Mouse (Mus musculus) brain, embryonic 14.5 days (tissue): ENCODE measurements at regions not wholly inside any gene's neighbourhood (a gene's known extent, or its start where the extent isn't known, plus 50 kb on each side); places are given as distances from the start of the nearest gene placed in this dataset.

Source experiments
- DNase-seq: peaks from one replicate; pipeline ENCODE4 v3.0.0-alpha.2; 2011; ENCODE audit warnings: low read depth
- CTCF ChIP-seq: fragments of 200-500 bp; IDR thresholded peaks from 2 replicates; pipeline ENCODE4 v1.5.1; 2012; ENCODE audit warnings: inconsistent platforms, mild to moderate bottlenecking, moderate library complexity, borderline replicate concordance; ENCODE audit not compliant: insufficient read depth, insufficient read length; ENCODE audit errors: extremely low read depth
- POLR2A ChIP-seq: fragments of 200-500 bp; IDR thresholded peaks from 2 replicates; pipeline ENCODE4 v1.6.1; 2012; ENCODE audit warnings: mild to moderate bottlenecking, inconsistent platforms, borderline replicate concordance; ENCODE audit not compliant: poor library complexity, insufficient read depth, insufficient read length, severe bottlenecking; ENCODE audit errors: extremely low read depth

DNA sequence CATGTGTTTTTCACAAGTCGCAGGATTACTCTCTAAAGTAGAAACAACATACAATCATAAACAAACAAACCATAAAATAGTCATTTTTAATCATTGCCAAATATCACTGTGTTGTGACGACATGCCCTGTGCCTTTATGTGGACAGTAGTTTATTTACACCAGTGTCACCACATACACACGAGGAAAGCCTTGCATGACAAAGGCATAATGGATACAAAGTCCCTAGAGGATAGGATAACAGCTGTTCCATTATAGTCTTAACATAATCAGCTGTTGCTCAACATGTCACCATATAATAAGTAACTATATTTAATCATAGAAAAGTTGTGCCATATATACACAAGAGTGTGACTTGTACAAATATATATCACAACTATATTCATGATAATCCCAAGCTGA, 85.2 kb upstream of the Phactr1 start:
- TF ChIP-seq POLR2A (no peak), CTCF (no peak)
- no peak for DNase-seq

- TF ChIP-seq CTCF (no peak), POLR2A (no peak)
- DNase-seq = no peak
These were observed 82.6 kb upstream of the Phactr1 start for GRCm38 (mm10) chr13:42597781-42598180.

- TF ChIP-seq POLR2A (no peak), CTCF (no peak)
- no peak for DNase-seq
These were observed 77.1 kb upstream of the Phactr1 start for GRCm38 (mm10) chr13:42603308-42603707.

DNA sequence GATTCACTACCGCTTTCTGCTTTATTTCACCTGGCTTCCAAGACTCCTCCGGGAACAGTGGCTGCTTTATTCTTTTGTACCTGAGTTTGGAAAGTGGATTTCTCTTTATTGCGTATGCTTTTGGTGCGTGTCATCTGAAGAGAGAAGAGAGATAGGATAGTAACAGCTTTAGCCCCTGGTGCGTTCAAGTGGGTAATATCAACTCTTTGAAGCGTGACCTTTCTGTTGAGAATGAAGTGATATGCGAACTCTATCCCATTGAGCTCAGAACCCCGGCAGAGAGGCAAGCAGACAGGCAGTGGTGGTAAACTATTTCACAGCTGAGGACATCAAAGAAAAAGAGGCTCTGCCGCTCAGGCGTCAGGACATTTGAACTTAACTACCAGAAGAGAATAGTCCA, 72.7 kb upstream of the Phactr1 start:
- DNase-seq = peak; percentile 57
- TF ChIP-seq POLR2A (no peak), CTCF (no peak)

GRCm38 (mm10) chr13:42608963-42609362, 71.5 kb upstream of the Phactr1 start:
- peak; percentile 30; the same call in 1 of the 2 replicates for TF ChIP-seq CTCF
- TF ChIP-seq POLR2A = no peak
- peak; percentile 36 for DNase-seq

DNA sequence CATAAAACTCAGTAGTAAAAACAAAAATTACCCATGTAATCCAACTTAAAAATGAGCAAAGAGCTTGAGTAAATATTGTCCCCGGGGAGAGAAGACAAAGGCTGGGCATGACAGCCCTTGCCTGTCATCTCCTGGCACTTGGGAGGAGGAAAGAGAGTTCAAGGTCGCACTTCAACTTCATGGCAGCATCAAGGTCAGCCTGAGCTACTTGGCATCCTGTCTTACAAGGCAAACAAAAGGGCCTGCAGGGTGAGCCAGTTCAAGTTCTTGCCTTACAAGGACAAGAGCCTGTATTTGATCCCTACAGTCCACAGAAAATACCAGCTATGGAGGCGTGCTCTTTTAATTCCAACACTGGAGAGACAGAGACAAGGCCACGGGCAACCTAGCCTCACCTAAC, 67.1 kb upstream of the Phactr1 start:
- TF ChIP-seq CTCF = no peak
- TF ChIP-seq POLR2A = no peak

DNA sequence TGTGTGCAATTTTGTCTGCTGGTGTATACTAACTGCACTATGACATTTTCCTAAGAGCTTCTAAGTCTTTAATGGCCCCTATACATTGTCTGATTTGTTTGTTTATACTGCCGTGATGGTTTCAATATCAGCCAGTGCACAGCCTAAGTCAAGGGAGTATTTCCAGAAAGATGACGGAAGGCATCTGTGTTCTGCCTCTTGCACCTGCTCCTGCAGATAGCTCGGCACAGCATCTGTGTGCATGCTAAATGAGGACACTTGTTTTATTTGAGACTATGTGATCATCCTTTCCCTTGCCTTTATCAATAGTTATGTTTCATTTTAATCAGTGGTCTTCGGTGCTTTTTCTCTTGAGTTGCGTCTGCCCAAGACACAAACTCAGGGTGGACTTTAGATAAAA, 64.6 kb upstream of the Phactr1 start:
- DNase-seq = no peak
- TF ChIP-seq CTCF (no peak), POLR2A (no peak)

More for the DNA sequence above, 67.1 kb upstream of the Phactr1 start:
- DNase-seq = no peak

DNA sequence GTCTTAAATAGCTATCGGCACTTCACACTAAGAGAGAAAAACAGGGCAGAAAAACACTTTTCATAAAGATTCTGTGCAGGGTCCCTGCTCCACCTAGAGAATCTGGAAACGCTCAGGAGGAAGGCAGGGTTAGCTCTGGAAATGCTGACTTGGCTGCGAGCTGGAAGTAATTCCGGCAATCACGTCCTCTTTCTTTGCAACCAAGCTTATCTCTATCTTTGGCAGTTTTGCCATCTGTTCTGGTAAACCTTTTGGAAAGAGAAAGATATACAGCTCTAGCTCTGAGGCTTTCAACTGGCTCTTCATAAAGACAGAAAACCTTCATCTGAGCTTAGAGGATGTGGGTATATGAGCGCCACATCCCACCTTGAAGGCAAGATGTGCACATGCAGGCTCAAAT, 63.2 kb upstream of the Phactr1 start:
- TF ChIP-seq POLR2A = no peak
- TF ChIP-seq CTCF = no peak
- DNase-seq = no peak

DNA sequence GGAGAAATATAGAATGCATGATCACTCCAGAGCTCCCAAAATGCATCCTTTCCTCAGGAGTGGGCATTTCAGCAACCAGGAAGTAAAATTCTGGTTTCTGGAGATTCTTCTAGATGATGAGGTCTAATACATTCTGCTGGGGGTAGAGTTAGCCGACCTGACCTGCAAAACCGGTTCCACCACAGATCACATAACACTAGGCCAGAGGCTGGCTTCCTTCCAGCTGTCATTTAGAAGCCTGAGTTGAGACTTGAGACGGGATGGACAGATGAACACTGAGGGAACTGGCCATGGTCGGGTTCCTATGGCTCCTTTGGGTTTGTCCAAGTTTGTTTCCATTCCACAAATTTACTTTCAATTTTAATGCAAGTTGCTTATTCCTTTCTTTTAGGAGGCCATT, 62.6 kb upstream of the Phactr1 start:
- no peak for DNase-seq
- TF ChIP-seq CTCF (no peak), POLR2A (no peak)

DNA sequence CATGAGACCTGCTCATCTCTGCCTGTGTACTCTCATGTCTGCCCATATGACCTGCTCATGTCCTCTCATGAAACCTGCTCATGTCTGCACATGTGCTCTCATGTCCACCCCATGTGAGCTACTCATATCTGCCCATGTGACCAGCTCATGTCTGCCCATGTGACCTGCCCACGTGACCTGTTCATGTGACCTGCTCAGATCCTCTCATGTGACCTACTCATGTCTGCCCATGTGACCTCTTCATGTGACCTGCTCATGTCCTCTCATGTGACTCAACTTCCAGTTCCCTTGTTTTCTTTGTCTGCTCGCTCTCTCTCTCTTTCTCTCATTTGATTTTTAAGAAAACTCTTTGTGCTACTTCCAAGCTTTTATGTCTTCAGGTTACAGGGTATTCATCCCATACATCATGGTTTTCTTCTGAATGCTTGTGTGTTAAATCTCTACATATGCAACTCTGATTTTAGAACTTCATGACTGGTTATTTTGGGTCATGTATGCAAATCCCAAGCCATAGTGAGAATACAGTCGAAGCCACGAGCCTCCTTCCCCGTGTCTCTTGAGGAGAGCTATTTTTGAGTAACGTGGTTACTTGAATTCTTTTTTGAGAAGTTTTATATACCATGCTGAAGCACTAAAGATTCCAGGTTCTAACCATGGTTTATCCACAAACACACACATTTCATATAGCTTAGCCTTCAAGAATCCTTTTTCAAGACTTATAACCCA, 60.7 kb upstream of the Phactr1 start:
- DNase-seq = no peak
- TF ChIP-seq POLR2A = no peak
- TF ChIP-seq CTCF = no peak

- TF ChIP-seq POLR2A (no peak), CTCF (peak; percentile 63; the same call in 1 of the 2 replicates)
- peak; percentile 80 for DNase-seq
These were observed 56.9 kb upstream of the Phactr1 start for GRCm38 (mm10) chr13:42623491-42623890.
